Mouse (Mus musculus): ENCODE measurements around the gene Inpp4b. TPM values are rescaled to one million over a fixed set of nuclear protein-coding genes. Genes with fewer than 3 reads are reported as not detected.
"Not testable (repeated sequence)": the region's sequence is repeated elsewhere in the genome, so short reads cannot be mapped to it uniquely, and the experiment has no call there.

Gene Inpp4b
- total RNA-seq, 2 experiments from 2014 or later, result 51.8 to 70.6 TPM

GRCm38 (mm10) chr8:81996239-81996638, 653.9 kb downstream of the Inpp4b start:
- DNase-seq, result no peak

- no peak for DNase-seq
Observed at GRCm38 (mm10) chr8:81996823-81997222, 654.5 kb downstream of the Inpp4b start.

- DNase-seq, result no peak
Observed at GRCm38 (mm10) chr8:82004158-82004557, 661.8 kb downstream of the Inpp4b start.

GRCm38 (mm10) chr8:82005466-82005865, 663.1 kb downstream of the Inpp4b start:
- DNase-seq, result no peak

GRCm38 (mm10) chr8:82017792-82018191, 675.4 kb downstream of the Inpp4b start:
- no peak for DNase-seq

- DNase-seq, result peak in 1 of 2 experiments; percentile 37
Observed at GRCm38 (mm10) chr8:82027401-82027800, 685.0 kb downstream of the Inpp4b start.

GRCm38 (mm10) chr8:82028896-82029295, 686.5 kb downstream of the Inpp4b start:
- DNase-seq, result peak; percentile 4 to 35

- not testable (repeated sequence) for DNase-seq
Observed at GRCm38 (mm10) chr8:82032035-82032434, 689.7 kb downstream of the Inpp4b start.

- DNase-seq, result no peak
Observed at GRCm38 (mm10) chr8:82054030-82054429, 711.7 kb downstream of the Inpp4b start.

- no peak for DNase-seq
Observed at GRCm38 (mm10) chr8:82067619-82068018, 725.3 kb downstream of the Inpp4b start.

- no peak for DNase-seq
Observed at GRCm38 (mm10) chr8:82079267-82079666, 736.9 kb downstream of the Inpp4b start.

- peak; percentile 3 to 5 for DNase-seq
Observed at GRCm38 (mm10) chr8:82086631-82087030, 744.3 kb downstream of the Inpp4b start.

GRCm38 (mm10) chr8:82090901-82091300, 748.5 kb downstream of the Inpp4b start:
- no peak for DNase-seq

- no peak for DNase-seq
Observed at GRCm38 (mm10) chr8:82093274-82093673, 750.9 kb downstream of the Inpp4b start.

GRCm38 (mm10) chr8:82104560-82104959, 762.2 kb downstream of the Inpp4b start:
- DNase-seq, result no peak

GRCm38 (mm10) chr8:82106131-82106530, 763.8 kb downstream of the Inpp4b start:
- no peak for DNase-seq

- DNase-seq, result no peak
Observed at GRCm38 (mm10) chr8:82150272-82150671, 807.9 kb downstream of the Inpp4b start.

- no peak for DNase-seq
Observed at GRCm38 (mm10) chr8:82157928-82158327, 815.6 kb downstream of the Inpp4b start.
